Mouse (Mus musculus): ENCODE results near the gene Gm17334. TPM values are rescaled to one million over a fixed set of nuclear protein-coding genes. Genes with fewer than 3 reads are reported as not detected.
"Not testable (repeated sequence)": the region's sequence is repeated elsewhere in the genome, so short reads cannot be mapped to it uniquely, and the experiment has no call there.

Gm17334 gene
- polyA plus RNA-seq, 1 experiment from 2014 or later = not detected

GRCm38 (mm10) chr11:53768422-53769184 is 4.4 kb downstream of the Gm17334 start:
- no peak overlapping the region for H3K9ac ChIP-seq
- H3K36me3 ChIP-seq = no peaks in the 10 kb centered on the region
- peaks cover 5% of the 10 kb centered on the region for H3K27me3 ChIP-seq
- H3K4me2 ChIP-seq = peak overlapping the region; percentile 79; the same call in 1 of the 2 replicates
- no peak overlapping the region for H3K4me3 ChIP-seq
- 66% methylated on average over 13 of the region's 13 CpGs for WGBS
- peaks cover 21% of the 10 kb centered on the region for H3K4me1 ChIP-seq
- no peak for ATAC-seq (ENCODE audit: insufficient number of reproducible peaks, insufficient read depth, low FRiP score, low TSS enrichment, low read depth)
- H3K27ac ChIP-seq = no peak overlapping the region
- no peaks in the 10 kb centered on the region for H3K9me3 ChIP-seq

- no peak overlapping the region; the same call in 1 of the 2 replicates for H3K4me2 ChIP-seq
These were observed 8.4 kb downstream of the Gm17334 start for GRCm38 (mm10) chr11:53764581-53764980.

GRCm38 (mm10) chr11:53763496-53764140 is 9.4 kb downstream of the Gm17334 start:
- peaks cover 15% of the 10 kb centered on the region for H3K27me3 ChIP-seq
- peak overlapping the region; percentile 41 for H3K4me3 ChIP-seq
- peak overlapping the region; percentile 62 for H3K9ac ChIP-seq
- no peaks in the 10 kb centered on the region for H3K36me3 ChIP-seq
- H3K27ac ChIP-seq = peak overlapping the region; percentile 92
- peaks cover 48% of the 10 kb centered on the region for H3K4me1 ChIP-seq
- ATAC-seq (ENCODE audit: insufficient number of reproducible peaks, insufficient read depth, low FRiP score, low TSS enrichment, low read depth) = peak; percentile 82
- peak overlapping the region; percentile 77 for H3K4me2 ChIP-seq
- no peaks in the 10 kb centered on the region for H3K9me3 ChIP-seq
- under 1% methylated on average over 33 of the region's 33 CpGs for WGBS

More at GRCm38 (mm10) chr11:53764581-53764980, 8.4 kb downstream of the Gm17334 start:
- Histone ChIP-seq H3K9ac (no peak overlapping the region), H3K27me3 (peaks cover 13% of the 10 kb centered on the region), H3K27ac (peak overlapping the region; percentile 92), H3K4me3 (no peak overlapping the region), H3K9me3 (no peaks in the 10 kb centered on the region), H3K36me3 (no peaks in the 10 kb centered on the region), H3K4me1 (peaks cover 43% of the 10 kb centered on the region)
- no peak for ATAC-seq (ENCODE audit: insufficient number of reproducible peaks, insufficient read depth, low FRiP score, low TSS enrichment, low read depth)
- WGBS = 45% methylated on average over 5 of the region's 5 CpGs

GRCm38 (mm10) chr11:53762827-53763495 is 10.0 kb downstream of the Gm17334 start:
- H3K4me1 ChIP-seq = peaks cover 48% of the 10 kb centered on the region
- H3K9me3 ChIP-seq = no peaks in the 10 kb centered on the region
- H3K27ac ChIP-seq = peak overlapping the region; percentile 92
- peak overlapping the region; percentile 62 for H3K9ac ChIP-seq
- no peak for ATAC-seq (ENCODE audit: insufficient number of reproducible peaks, insufficient read depth, low FRiP score, low TSS enrichment, low read depth)
- peak overlapping the region; percentile 77 for H3K4me2 ChIP-seq
- H3K27me3 ChIP-seq = peaks cover 15% of the 10 kb centered on the region
- H3K4me3 ChIP-seq = peak overlapping the region; percentile 41
- 2% methylated on average over 23 of the region's 23 CpGs for WGBS
- no peaks in the 10 kb centered on the region for H3K36me3 ChIP-seq

- Histone ChIP-seq H3K4me2 (peak overlapping the region; percentile 77), H3K27ac (peak overlapping the region; percentile 92; the same call in 1 of the 2 replicates), H3K9ac (peak overlapping the region; percentile 62; the same call in 1 of the 2 replicates), H3K27me3 (peaks cover 15% of the 10 kb centered on the region), H3K4me1 (peaks cover 48% of the 10 kb centered on the region), H3K9me3 (no peaks in the 10 kb centered on the region), H3K36me3 (no peaks in the 10 kb centered on the region), H3K4me3 (peak overlapping the region; percentile 41)
- no peak for ATAC-seq (ENCODE audit: insufficient number of reproducible peaks, insufficient read depth, low FRiP score, low TSS enrichment, low read depth)
- WGBS = 48% methylated on average over 2 of the region's 2 CpGs
These were observed 10.6 kb downstream of the Gm17334 start for GRCm38 (mm10) chr11:53762426-53762825.

- no peak overlapping the region for H3K27ac ChIP-seq
- H3K4me3 ChIP-seq = no peak overlapping the region
- no peak overlapping the region for H3K9ac ChIP-seq
- H3K36me3 ChIP-seq = no peaks in the 10 kb centered on the region
- 51% methylated on average over 2 of the region's 2 CpGs for WGBS
- H3K27me3 ChIP-seq = peaks cover 15% of the 10 kb centered on the region
- peaks cover 48% of the 10 kb centered on the region for H3K4me1 ChIP-seq
- no peak overlapping the region for H3K4me2 ChIP-seq
- no peaks in the 10 kb centered on the region for H3K9me3 ChIP-seq
- no peak for ATAC-seq (ENCODE audit: insufficient number of reproducible peaks, insufficient read depth, low FRiP score, low TSS enrichment, low read depth)
These were observed 11.2 kb downstream of the Gm17334 start for GRCm38 (mm10) chr11:53761822-53762221.

GRCm38 (mm10) chr11:53761284-53761683 is 11.7 kb downstream of the Gm17334 start:
- H3K4me2 ChIP-seq = no peak overlapping the region
- H3K27ac ChIP-seq = no peak overlapping the region

GRCm38 (mm10) chr11:53759545-53760406 is 13.2 kb downstream of the Gm17334 start:
- 6% methylated on average over 22 of the region's 22 CpGs for WGBS
- 0 out of 2 replicates have a peak overlapping the region, but pooled peaks have one; percentile 10 for H3K4me3 ChIP-seq
- no peak for ATAC-seq (ENCODE audit: insufficient number of reproducible peaks, insufficient read depth, low FRiP score, low TSS enrichment, low read depth)
- peaks cover 15% of the 10 kb centered on the region for H3K27me3 ChIP-seq
- H3K4me1 ChIP-seq = peaks cover 47% of the 10 kb centered on the region
- H3K4me2 ChIP-seq = peak overlapping the region; percentile 35
- H3K9ac ChIP-seq = peak overlapping the region; percentile 49
- H3K9me3 ChIP-seq = no peaks in the 10 kb centered on the region
- peak overlapping the region; percentile 48; the same call in 1 of the 2 replicates for H3K27ac ChIP-seq
- H3K36me3 ChIP-seq = no peaks in the 10 kb centered on the region

More at GRCm38 (mm10) chr11:53761284-53761683, 11.7 kb downstream of the Gm17334 start:
- H3K36me3 ChIP-seq = no peaks in the 10 kb centered on the region
- H3K4me1 ChIP-seq = peaks cover 48% of the 10 kb centered on the region
- no peak overlapping the region for H3K4me3 ChIP-seq
- H3K9me3 ChIP-seq = no peaks in the 10 kb centered on the region
- H3K9ac ChIP-seq = no peak overlapping the region
- H3K27me3 ChIP-seq = peaks cover 15% of the 10 kb centered on the region
- WGBS = 78% methylated on average over 5 of the region's 5 CpGs
- ATAC-seq (ENCODE audit: insufficient number of reproducible peaks, insufficient read depth, low FRiP score, low TSS enrichment, low read depth) = no peak

GRCm38 (mm10) chr11:53758791-53759351 is 14.1 kb downstream of the Gm17334 start:
- Histone ChIP-seq H3K4me1 (peaks cover 38% of the 10 kb centered on the region), H3K4me2 (0 out of 2 replicates have a peak overlapping the region, but pooled peaks have one; percentile 35), H3K27me3 (peaks cover 15% of the 10 kb centered on the region), H3K4me3 (no peak overlapping the region), H3K27ac (peak overlapping the region; percentile 48; the same call in 1 of the 2 replicates), H3K9ac (peak overlapping the region; percentile 28; the same call in 1 of the 2 replicates), H3K9me3 (no peaks in the 10 kb centered on the region), H3K36me3 (no peaks in the 10 kb centered on the region)
- no peak for ATAC-seq (ENCODE audit: insufficient number of reproducible peaks, insufficient read depth, low FRiP score, low TSS enrichment, low read depth)
- WGBS = 39% methylated on average over 6 of the region's 6 CpGs

GRCm38 (mm10) chr11:53758033-53758432 is 15.0 kb downstream of the Gm17334 start:
- H3K27me3 ChIP-seq = peaks cover 15% of the 10 kb centered on the region
- H3K9ac ChIP-seq; H3K4me3 ChIP-seq; ATAC-seq (ENCODE audit: insufficient number of reproducible peaks, insufficient read depth, low FRiP score, low TSS enrichment, low read depth); H3K27ac ChIP-seq; H3K36me3 ChIP-seq; H3K9me3 ChIP-seq; H3K4me2 ChIP-seq: not testable (repeated sequence)
- H3K4me1 ChIP-seq = peaks cover 30% of the 10 kb centered on the region
- WGBS = 60% methylated on average over 9 of the region's 9 CpGs

Measured in embryonic facial prominence, embryonic 13.5 days (tissue).